Mouse (Mus musculus) heart, adult 2 months (tissue): ENCODE measurements around the gene Map4k5. TPM values are rescaled to one million over a fixed set of nuclear protein-coding genes. Genes with fewer than 3 reads are reported as not detected.
A peak's percentile ranks its signal among the peaks of the same experiment; 100 is the strongest.

ENCODE experiments used
- DNase-seq, 2 experiments: peaks; one replicate each; pipeline ENCODE4 v3.0.0; 2021
- H3K27ac ChIP-seq: fragments of 200-600 bp; 2 replicates; pipeline ENCODE4 v1.8.1; 2022
- H3K27me3 ChIP-seq: fragments of 200-500 bp; 2 replicates; pipeline ENCODE4 v1.6.1; 2012; ENCODE audit warnings: mild to moderate bottlenecking, low read length, inconsistent platforms, mixed read lengths; ENCODE audit not compliant: control insufficient read depth, insufficient read depth
- H3K36me3 ChIP-seq: fragments of 200-500 bp; 2 replicates; pipeline ENCODE4 v1.6.1; 2012; ENCODE audit warnings: low read length, inconsistent platforms; ENCODE audit not compliant: control insufficient read depth, insufficient read depth
- H3K4me1 ChIP-seq: fragments of 200-500 bp; 2 replicates; pipeline ENCODE4 v1.6.1; 2011; ENCODE audit warnings: low read length; ENCODE audit not compliant: control insufficient read depth, insufficient read depth
- H3K4me3 ChIP-seq: fragments of 200-600 bp; 2 replicates; pipeline ENCODE4 v1.8.1; 2022
- H3K79me2 ChIP-seq: fragments of 200-500 bp; replicated peaks from 2 replicates; pipeline ENCODE4 v1.6.1; 2012; ENCODE audit warnings: mild to moderate bottlenecking, inconsistent platforms, low read length, moderate library complexity, mixed read lengths; ENCODE audit not compliant: control insufficient read depth, insufficient read depth
- H3K9ac ChIP-seq: fragments of 200-500 bp; 2 replicates; pipeline ENCODE4 v1.6.1; 2012; ENCODE audit warnings: low read depth, mild to moderate bottlenecking, control low read depth, inconsistent platforms, low read length, mixed read lengths
- CTCF ChIP-seq: fragments of 200-600 bp; IDR thresholded peaks from 2 replicates; pipeline ENCODE4 v1.8.1; 2022; ENCODE audit warnings: antibody characterized with exemption, mild to moderate bottlenecking, moderate library complexity
- EP300 ChIP-seq: fragments of 200-500 bp; IDR thresholded peaks from 2 replicates; pipeline ENCODE4 v1.6.1; 2011; ENCODE audit warnings: low read depth, low read length, control low read depth; ENCODE audit not compliant: insufficient read depth
- POLR2A ChIP-seq: fragments of 200-500 bp; IDR thresholded peaks from 2 replicates; pipeline ENCODE4 v1.6.1; 2011; ENCODE audit warnings: mild to moderate bottlenecking, low read depth, low read length, control low read depth; ENCODE audit not compliant: insufficient read depth
- WGBS: fragments of 180-500 bp; shearing (Covaris S2); methylation state at CpG from one replicate; pipeline ENCODE4 v1.1.7; 2018; 5-methylcytosine and 5-hydroxymethylcytosine counted together
- intact Hi-C: fragments of 180-260 bp; cut with DNase I; formaldehyde crosslinking; loops from one replicate; pipeline ENCODE4 v1.15.1; 2025
- polyA plus RNA-seq: library from polyadenylated mRNA; depleted of rRNA; stranded (reverse); fragments of >200 nt; gene quantifications from 2 replicates; pipeline ENCODE4 v1.2.3, GENCODE M21; 2012
- total RNA-seq, 2 experiments: library from RNA; stranded (reverse); gene quantifications; 2 replicates each; pipeline ENCODE4 v1.2.3; 2021

Map4k5 gene
- total and polyA plus RNA-seq, 3 experiments = 5.6 to 21.7 (median 20.0) TPM

GRCm38 (mm10) chr12:69812986-69813385 is 80.0 kb downstream of the Map4k5 start:
- Histone ChIP-seq H3K27ac (no peak overlapping the region), H3K79me2 (no peaks in the 10 kb centered on the region), H3K9ac (no peak overlapping the region), H3K36me3 (peaks cover 8% of the 10 kb centered on the region), H3K4me3 (no peak overlapping the region), H3K4me1 (peaks cover 4% of the 10 kb centered on the region; the same call in 1 of the 2 replicates), H3K27me3 (no peaks in the 10 kb centered on the region)
- DNase-seq = peak in 1 of 2 experiments; percentile 14
- TF ChIP-seq POLR2A (no peak), EP300 (no peak), CTCF (no peak)
- 65% methylated on average over 3 of the region's 3 CpGs for WGBS
- intact Hi-C loops = loop anchor here (5.0 kb wide), 1 partner anchor 34 kb away; no protein-coding TSS in a partner anchor

- DNase-seq = no peak
- no peak for TF ChIP-seq EP300
- no peak for TF ChIP-seq POLR2A
- TF ChIP-seq CTCF = no peak
- intact Hi-C loops = loop anchor here (5.0 kb wide), 1 partner anchor 35 kb away; no protein-coding TSS in a partner anchor
- H3K4me3 ChIP-seq = no peak overlapping the region
- peaks cover 4% of the 10 kb centered on the region; the same call in 1 of the 2 replicates for H3K4me1 ChIP-seq
- H3K79me2 ChIP-seq = no peaks in the 10 kb centered on the region
- H3K36me3 ChIP-seq = peaks cover 8% of the 10 kb centered on the region
- H3K27ac ChIP-seq = no peak overlapping the region
- 35% methylated on average over 1 of the region's 1 CpGs for WGBS
- no peak overlapping the region for H3K9ac ChIP-seq
- no peaks in the 10 kb centered on the region for H3K27me3 ChIP-seq
Observed at GRCm38 (mm10) chr12:69811976-69812375, 81.0 kb downstream of the Map4k5 start.

- intact Hi-C loops = no loop called here
Observed at GRCm38 (mm10) chr12:69809439-69809838, 83.6 kb downstream of the Map4k5 start.

GRCm38 (mm10) chr12:69807399-69807985 is 85.5 kb downstream of the Map4k5 start:
- H3K4me3 ChIP-seq = no peak overlapping the region
- H3K36me3 ChIP-seq = no peaks in the 10 kb centered on the region
- H3K9ac ChIP-seq = no peak overlapping the region
- H3K79me2 ChIP-seq = no peaks in the 10 kb centered on the region
- no peak for DNase-seq
- H3K27me3 ChIP-seq = no peaks in the 10 kb centered on the region
- H3K4me1 ChIP-seq = no peaks in the 10 kb centered on the region
- no peak for TF ChIP-seq EP300
- no peak for TF ChIP-seq CTCF
- no peak for TF ChIP-seq POLR2A
- intact Hi-C loops = no loop called here
- 54% methylated on average over 11 of the region's 11 CpGs for WGBS
- no peak overlapping the region for H3K27ac ChIP-seq

More at GRCm38 (mm10) chr12:69809439-69809838, 83.6 kb downstream of the Map4k5 start:
- Histone ChIP-seq H3K27me3 (no peaks in the 10 kb centered on the region), H3K27ac (no peak overlapping the region), H3K4me1 (peaks cover 2% of the 10 kb centered on the region; the same call in 1 of the 2 replicates), H3K9ac (no peak overlapping the region), H3K4me3 (no peak overlapping the region), H3K36me3 (peaks cover 3% of the 10 kb centered on the region), H3K79me2 (no peaks in the 10 kb centered on the region)
- no peak for DNase-seq
- TF ChIP-seq CTCF (no peak), EP300 (no peak), POLR2A (no peak)
- 79% methylated on average over 3 of the region's 3 CpGs for WGBS

GRCm38 (mm10) chr12:69805148-69805547 is 87.9 kb downstream of the Map4k5 start:
- Histone ChIP-seq H3K27me3 (no peaks in the 10 kb centered on the region), H3K27ac (no peak overlapping the region), H3K79me2 (no peaks in the 10 kb centered on the region), H3K9ac (no peak overlapping the region), H3K4me1 (no peaks in the 10 kb centered on the region), H3K36me3 (no peaks in the 10 kb centered on the region), H3K4me3 (no peak overlapping the region)
- intact Hi-C loops = no loop called here
- TF ChIP-seq CTCF = no peak
- no peak for TF ChIP-seq POLR2A
- no peak for TF ChIP-seq EP300
- DNase-seq = no peak
- 78% methylated on average over 6 of the region's 6 CpGs for WGBS

- Histone ChIP-seq H3K27me3 (no peaks in the 10 kb centered on the region), H3K27ac (no peak overlapping the region), H3K36me3 (no peaks in the 10 kb centered on the region), H3K4me1 (no peaks in the 10 kb centered on the region), H3K79me2 (no peaks in the 10 kb centered on the region), H3K4me3 (no peak overlapping the region), H3K9ac (no peak overlapping the region)
- WGBS = 90% methylated on average over 10 of the region's 10 CpGs
- TF ChIP-seq CTCF (no peak), POLR2A (no peak), EP300 (no peak)
- intact Hi-C loops = no loop called here
- DNase-seq = no peak
Observed at GRCm38 (mm10) chr12:69804393-69805070, 88.5 kb downstream of the Map4k5 start.
